Mouse (Mus musculus): ENCODE data around the gene Patl2. TPM values are rescaled to one million over a fixed set of nuclear protein-coding genes. Genes with fewer than 3 reads are reported as not detected.

The Patl2 gene
- polyA plus RNA-seq, 1 experiment from 2014 or later = not detected

Other genes starting within 250 kb of the Patl2 start
- gene Ctdspl2, start 230.2 kb downstream of the Patl2 start, polyA plus RNA-seq (2014; fragmentation: Nextera tagmentation; extraction: Ambion mirVana) = 55.4 and 60.3 TPM in 2 replicates
- gene Mageb3, start 230.1 kb downstream of the Patl2 start, polyA plus RNA-seq (2014; fragmentation: Nextera tagmentation; extraction: Ambion mirVana) = 0.34 and 0.55 TPM in 2 replicates
- gene Eif3j1, start 157.6 kb downstream of the Patl2 start, polyA plus RNA-seq (2014; fragmentation: Nextera tagmentation; extraction: Ambion mirVana) = 13.2 and 14.3 TPM in 2 replicates
- gene Spg11, start 67.8 kb downstream of the Patl2 start, polyA plus RNA-seq (2014; fragmentation: Nextera tagmentation; extraction: Ambion mirVana) = 11.1 and 11.9 TPM in 2 replicates
- 124 and 131 TPM in 2 replicates for gene B2m, start 38.5 kb downstream of the Patl2 start, polyA plus RNA-seq (2014; fragmentation: Nextera tagmentation; extraction: Ambion mirVana)
- gene Trim69, start 25.5 kb downstream of the Patl2 start, polyA plus RNA-seq (2014; fragmentation: Nextera tagmentation; extraction: Ambion mirVana) = not detected in 2 replicates
- gene Terb2, start 83 bp upstream of the Patl2 start, polyA plus RNA-seq (2014; fragmentation: Nextera tagmentation; extraction: Ambion mirVana) = not detected in 2 replicates
- 34.2 and 38.1 TPM in 2 replicates for gene Sord, start 48.6 kb upstream of the Patl2 start, polyA plus RNA-seq (2014; fragmentation: Nextera tagmentation; extraction: Ambion mirVana)
- gene Duox2, start 112.3 kb upstream of the Patl2 start, polyA plus RNA-seq (2014; fragmentation: Nextera tagmentation; extraction: Ambion mirVana) = 0.03 TPM in 1 of 2 replicates, not detected in the other
- gene Duoxa2, start 112.7 kb upstream of the Patl2 start, polyA plus RNA-seq (2014; fragmentation: Nextera tagmentation; extraction: Ambion mirVana) = not detected in 2 replicates
- gene Duoxa1, start 127.5 kb upstream of the Patl2 start, polyA plus RNA-seq (2014; fragmentation: Nextera tagmentation; extraction: Ambion mirVana) = not detected in 2 replicates
- gene Duox1, start 129.5 kb upstream of the Patl2 start, polyA plus RNA-seq (2014; fragmentation: Nextera tagmentation; extraction: Ambion mirVana) = 0.04 TPM in 1 of 2 replicates, not detected in the other
- 6.7 and 9.2 TPM in 2 replicates for gene Shf, start 183.0 kb upstream of the Patl2 start, polyA plus RNA-seq (2014; fragmentation: Nextera tagmentation; extraction: Ambion mirVana)
- 0.22 TPM in 1 of 2 replicates, not detected in the other for gene Slc28a2, start 240.3 kb upstream of the Patl2 start, polyA plus RNA-seq (2014; fragmentation: Nextera tagmentation; extraction: Ambion mirVana)